Mouse (Mus musculus) hindbrain, embryonic 11.5 days (tissue): Measurements from ENCODE around the gene Creb3l4. TPM values are rescaled to one million over a fixed set of nuclear protein-coding genes. Genes with fewer than 3 reads are reported as not detected.
"Not testable (repeated sequence)": the region's sequence is repeated elsewhere in the genome, so short reads cannot be mapped to it uniquely, and the experiment has no call there.

ENCODE experiments used
- ATAC-seq: fragments of 200-750 bp; cut with Nextera tagmentation; 2 replicates; pipeline ENCODE4 v1.8.0; 2017; ENCODE audit warnings: mild to moderate bottlenecking, moderate TSS enrichment, moderate library complexity; ENCODE audit not compliant: low FRiP score
- DNase-seq: peaks from one replicate; pipeline ENCODE4 v3.0.0-alpha.2; 2015; ENCODE audit warnings: low spot score
- H3K27ac ChIP-seq: fragments of 300-500 bp; sonication (generic); 2 replicates; pipeline ENCODE4 v1.5.1; 2014; ENCODE audit warnings: mild to moderate bottlenecking, low read depth, low read length
- H3K27me3 ChIP-seq: fragments of 300-500 bp; sonication (generic); 2 replicates; pipeline ENCODE4 v1.6.1; 2014; ENCODE audit warnings: mild to moderate bottlenecking, low read length, moderate library complexity, mixed read lengths; ENCODE audit not compliant: control insufficient read depth, insufficient read depth
- H3K36me3 ChIP-seq: fragments of 300-500 bp; sonication (generic); 2 replicates; pipeline ENCODE4 v1.6.1; 2014; ENCODE audit warnings: mild to moderate bottlenecking, low read length, moderate library complexity, mixed read lengths; ENCODE audit not compliant: control insufficient read depth, insufficient read depth
- H3K4me1 ChIP-seq: fragments of 300-500 bp; sonication (generic); replicated peaks from 2 replicates; pipeline ENCODE4 v1.6.1; 2014; ENCODE audit warnings: low read length, mixed read lengths; ENCODE audit not compliant: control insufficient read depth, insufficient read depth
- H3K4me2 ChIP-seq: fragments of 300-500 bp; sonication (generic); replicated peaks from 2 replicates; pipeline ENCODE4 v1.6.1; 2014; ENCODE audit warnings: mild to moderate bottlenecking, low read depth, low read length
- H3K4me3 ChIP-seq: fragments of 300-500 bp; sonication (generic); 2 replicates; pipeline ENCODE4 v1.5.1; 2014; ENCODE audit warnings: low read depth, low read length
- H3K9ac ChIP-seq: fragments of 300-500 bp; sonication (generic); 2 replicates; pipeline ENCODE4 v1.6.1; 2014; ENCODE audit warnings: low read depth, low read length
- H3K9me3 ChIP-seq: fragments of 300-500 bp; sonication (generic); 2 replicates; pipeline ENCODE4 v1.6.1; 2016; ENCODE audit warnings: low read length; ENCODE audit not compliant: control insufficient read depth
- WGBS: fragments of 180-500 bp; shearing (Covaris S2); extraction: QIAGEN DNeasy Blood & Tissue Kit; methylation state at CpG from one replicate; pipeline ENCODE4 v1.1.7; 2014; 5-methylcytosine and 5-hydroxymethylcytosine counted together
- polyA plus RNA-seq: library from polyadenylated mRNA; unstranded; fragments of >200 nt; fragmentation: Nextera tagmentation; extraction: Ambion mirVana; gene quantifications from 2 replicates; pipeline ENCODE4 v1.2.1, GENCODE M21; 2014

Gene Creb3l4
- polyA plus RNA-seq, result 4.5 and 4.9 TPM in 2 replicates

DNA sequence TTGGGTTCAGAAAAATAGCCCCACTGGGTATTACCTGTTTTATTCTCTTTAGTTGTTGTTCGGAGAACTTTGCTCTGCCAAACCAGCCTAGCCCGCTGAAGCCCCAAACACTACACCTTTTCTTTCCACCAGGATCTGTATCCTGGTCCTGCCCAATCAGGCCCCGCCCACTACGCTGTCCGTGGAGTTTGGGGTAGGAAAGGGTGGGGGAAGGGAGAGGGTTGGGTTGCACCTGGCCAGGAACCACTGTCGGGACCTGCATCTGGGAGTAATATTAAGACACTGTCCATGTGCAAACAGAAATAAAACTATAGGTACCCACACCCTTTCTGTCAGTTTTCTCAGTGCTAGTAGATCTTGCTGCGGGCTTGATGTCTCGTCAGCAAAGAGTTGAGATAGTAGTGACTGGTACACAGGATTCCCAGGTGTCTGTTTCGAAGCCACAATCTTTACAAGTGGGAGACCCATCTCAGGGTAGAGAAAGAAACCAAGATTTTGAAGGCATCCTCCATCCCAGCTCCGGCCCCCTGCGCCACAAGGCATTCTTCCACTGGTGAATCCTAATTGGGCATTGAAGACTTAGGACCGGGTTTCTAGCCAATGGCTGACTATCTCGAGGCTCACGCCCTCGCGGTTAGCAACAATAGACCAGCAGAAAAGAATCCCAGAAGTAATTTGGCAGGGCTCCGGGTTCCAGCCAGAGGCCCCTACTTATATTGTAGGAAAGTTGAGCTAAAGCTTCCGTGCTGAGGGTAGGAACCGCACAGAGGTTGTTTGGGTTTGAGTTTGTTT is at the start of gene Creb3l4:
Creb3l4 (minus strand) TSS at position 529 of the 792 bp plus-strand sequence.
- peak within 1 kb of the TSS; percentile 25 for H3K4me3 ChIP-seq
- H3K4me2 ChIP-seq, result peak within 1 kb of the TSS; percentile 49
- 3% methylated on average over 19 of the region's 19 CpGs for WGBS
- H3K9ac ChIP-seq, result peak within 1 kb of the TSS; percentile 16
- H3K9me3 ChIP-seq, result no peaks in the 10 kb centered on the region
- ATAC-seq (peak; percentile 63), DNase-seq (peak; percentile 75)
- peaks cover 3% of the 10 kb centered on the region; the same call in 1 of the 2 replicates for H3K4me1 ChIP-seq
- no peaks in the 10 kb centered on the region for H3K36me3 ChIP-seq
- no peak within 1 kb of the TSS for H3K27ac ChIP-seq
- no peaks in the 10 kb centered on the region for H3K27me3 ChIP-seq

- H3K9ac ChIP-seq, result peak within 1 kb of the TSS; percentile 91
- H3K9me3 ChIP-seq, result no peaks in the 10 kb centered on the region
- peak within 1 kb of the TSS; percentile 92 for H3K4me2 ChIP-seq
- H3K27me3 ChIP-seq, result no peaks in the 10 kb centered on the region
- H3K4me3 ChIP-seq, result peak within 1 kb of the TSS; percentile 80
- no peaks in the 10 kb centered on the region for H3K4me1 ChIP-seq
- peak within 1 kb of the TSS; percentile 97 for H3K27ac ChIP-seq
- peak; percentile 100 for DNase-seq
- no peaks in the 10 kb centered on the region for H3K36me3 ChIP-seq
- ATAC-seq, result peak; percentile 100
- under 1% methylated on average over 42 of the region's 47 CpGs for WGBS
These were observed 49.3 kb upstream of the Creb3l4 start, which contains the start of gene Gatad2b for GRCm38 (mm10) chr3:90292345-90293275. Gene Gatad2b, plus strand, starts transcription at chr3:90293178.

- no peaks in the 10 kb centered on the region for H3K36me3 ChIP-seq
These were observed 48.7 kb upstream of the Creb3l4 start for GRCm38 (mm10) chr3:90291982-90292344.

DNA sequence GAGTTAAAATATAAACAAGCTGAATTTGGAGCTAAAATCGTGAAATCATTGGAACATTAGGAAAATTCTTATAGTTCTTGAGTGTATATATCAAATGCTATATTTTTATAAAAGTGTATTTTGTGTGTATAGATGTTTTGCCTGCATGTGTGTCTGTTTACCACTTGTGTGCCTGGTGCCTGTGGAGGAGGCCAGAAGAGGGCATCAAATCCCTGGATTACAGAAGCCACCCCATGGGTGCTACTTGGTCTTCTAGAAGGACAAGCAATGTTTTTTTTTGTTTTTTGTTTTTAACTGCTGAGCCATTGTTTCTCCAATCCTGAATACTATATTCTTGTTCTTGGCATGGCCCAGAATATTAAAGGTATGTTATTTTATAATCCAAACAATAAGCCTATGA is 47.3 kb upstream of the Creb3l4 start:
- Histone ChIP-seq H3K9ac (no peak overlapping the region), H3K27me3 (no peaks in the 10 kb centered on the region), H3K4me3 (no peak overlapping the region), H3K9me3 (no peaks in the 10 kb centered on the region), H3K36me3 (no peaks in the 10 kb centered on the region), H3K27ac (no peak overlapping the region), H3K4me2 (no peak overlapping the region), H3K4me1 (no peaks in the 10 kb centered on the region)
- no peak for ATAC-seq
- DNase-seq, result no peak
- 89% methylated on average over 1 of the region's 1 CpGs for WGBS

More at GRCm38 (mm10) chr3:90291982-90292344, 48.7 kb upstream of the Creb3l4 start:
- Histone ChIP-seq H3K4me1 (no peaks in the 10 kb centered on the region), H3K27me3 (no peaks in the 10 kb centered on the region), H3K4me2 (peak overlapping the region; percentile 63), H3K27ac (peak overlapping the region; percentile 95), H3K9ac (peak overlapping the region; percentile 82), H3K4me3 (peak overlapping the region; percentile 80), H3K9me3 (no peaks in the 10 kb centered on the region)
- WGBS, result 43% methylated on average over 2 of the region's 2 CpGs
- DNase-seq (no peak), ATAC-seq (no peak)

GRCm38 (mm10) chr3:90289403-90289802 is 46.1 kb upstream of the Creb3l4 start:
- 76% methylated on average over 2 of the region's 3 CpGs for WGBS

DNA sequence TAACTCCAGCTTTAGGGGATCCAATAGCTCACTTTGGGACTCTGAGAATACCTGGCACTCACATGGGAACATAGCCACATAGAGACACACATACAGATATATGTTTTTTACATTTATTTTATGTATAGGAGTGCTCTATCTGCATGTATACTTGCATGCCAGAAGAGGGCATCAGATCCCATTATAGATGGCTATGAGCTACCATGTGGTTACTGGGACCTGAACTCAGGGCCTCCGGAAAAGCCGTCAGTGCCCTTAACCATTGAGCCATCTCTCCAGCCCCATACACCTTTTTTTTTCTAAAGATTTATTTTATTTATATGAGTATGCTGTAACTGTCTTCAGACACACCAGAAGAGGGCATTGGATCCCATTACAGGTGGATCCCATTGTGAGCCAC is 40.8 kb upstream of the Creb3l4 start:
- Histone ChIP-seq H3K36me3 (0 out of 2 replicates have a peak, but pooled peaks cover 2% of the 10 kb centered on the region), H3K9ac (no peak overlapping the region), H3K9me3 (no peaks in the 10 kb centered on the region), H3K4me1 (no peaks in the 10 kb centered on the region), H3K4me2 (no peak overlapping the region), H3K27me3 (no peaks in the 10 kb centered on the region), H3K27ac (no peak overlapping the region), H3K4me3 (no peak overlapping the region)
- WGBS, result 97% methylated on average over 2 of the region's 2 CpGs
- no peak for DNase-seq
- no peak for ATAC-seq

More at GRCm38 (mm10) chr3:90289403-90289802, 46.1 kb upstream of the Creb3l4 start:
- not testable (repeated sequence) for ATAC-seq, H3K36me3 ChIP-seq, DNase-seq, H3K9me3 ChIP-seq, H3K27me3 ChIP-seq, H3K9ac ChIP-seq, H3K4me2 ChIP-seq, H3K4me1 ChIP-seq, H3K27ac ChIP-seq, H3K4me3 ChIP-seq

GRCm38 (mm10) chr3:90280708-90281107 is 37.4 kb upstream of the Creb3l4 start:
- no peak overlapping the region for H3K4me2 ChIP-seq
- no peaks in the 10 kb centered on the region for H3K4me1 ChIP-seq
- H3K9me3 ChIP-seq, result no peaks in the 10 kb centered on the region
- no peak for ATAC-seq
- WGBS, result 89% methylated on average over 9 of the region's 9 CpGs
- H3K27me3 ChIP-seq, result no peaks in the 10 kb centered on the region
- DNase-seq, result no peak
- no peak overlapping the region for H3K4me3 ChIP-seq
- no peak overlapping the region for H3K27ac ChIP-seq
- H3K36me3 ChIP-seq, result 0 out of 2 replicates have a peak, but pooled peaks cover 2% of the 10 kb centered on the region
- no peak overlapping the region for H3K9ac ChIP-seq

GRCm38 (mm10) chr3:90279743-90280142 is 36.4 kb upstream of the Creb3l4 start:
- Histone ChIP-seq H3K27me3 (no peaks in the 10 kb centered on the region), H3K4me1 (no peaks in the 10 kb centered on the region), H3K27ac (no peak overlapping the region), H3K36me3 (0 out of 2 replicates have a peak, but pooled peaks cover 2% of the 10 kb centered on the region), H3K4me3 (no peak overlapping the region), H3K9ac (no peak overlapping the region), H3K4me2 (no peak overlapping the region), H3K9me3 (no peaks in the 10 kb centered on the region)
- DNase-seq (no peak), ATAC-seq (no peak)
- WGBS, result 91% methylated on average over 7 of the region's 7 CpGs
